Mouse (Mus musculus) layer of hippocampus, postnatal 36 days (tissue): Measurements from ENCODE around the gene Ajm1. TPM values are rescaled to one million over a fixed set of nuclear protein-coding genes. Genes with fewer than 3 reads are reported as not detected.

ENCODE experiments used
- DNase-seq, 2 experiments: peaks; one replicate each; pipeline ENCODE4 v3.0.0; 2022
- total RNA-seq, 2 experiments: library from RNA; stranded (reverse); gene quantifications; 2 replicates each; pipeline ENCODE4 v1.2.3; 2021

The Ajm1 gene
- total RNA-seq, 2 experiments from 2014 or later = 96.4 to 117 TPM

GRCm38 (mm10) chr2:25526510-25527302 lies 54.9 kb downstream of the Ajm1 start:
- DNase-seq = no peak

Other genes starting within 250 kb of the Ajm1 start
- 10 to 100 TPM; 50.6 to 52.3 TPM for gene Man1b1, start 249.4 kb downstream of the Ajm1 start, total RNA-seq
- gene Dpp7, start 225.4 kb downstream of the Ajm1 start, total RNA-seq = 10 to 100 TPM; 26.1 to 38.4 TPM
- 10 to 100 TPM; 10.8 to 13.8 TPM for gene Uap1l1, start 216.1 kb downstream of the Ajm1 start, total RNA-seq
- gene Sapcd2, start 209.4 kb downstream of the Ajm1 start, total RNA-seq = 1 to 10 TPM; 3.7 to 4.6 TPM
- gene Entpd2, start 185.9 kb downstream of the Ajm1 start, total RNA-seq = 10 to 100 TPM; 14.9 to 16.1 TPM
- gene Npdc1, start 182.4 kb downstream of the Ajm1 start, total RNA-seq = 100 to 1,000 TPM; 422 to 431 TPM
- under 1 TPM; 0.87 to 0.94 TPM for gene Fut7, start 158.5 kb downstream of the Ajm1 start, total RNA-seq
- gene Abca2, start 153.1 kb downstream of the Ajm1 start, total RNA-seq = 100 to 1,000 TPM; 147 to 167 TPM
- gene Clic3, start 124.9 kb downstream of the Ajm1 start, total RNA-seq = under 1 TPM in 1 of 2 experiments, not detected in 1; 0.66 TPM
- 10 to 100 TPM; 46.2 to 62.8 TPM for gene Paxx, start 120.7 kb downstream of the Ajm1 start, total RNA-seq
- gene Ptgds, start 111.7 kb downstream of the Ajm1 start, total RNA-seq = 100 to 1,000 TPM; 435 to 800 TPM
- gene Lcn12, start 87.8 kb downstream of the Ajm1 start, total RNA-seq = not detected
- gene Fbxw5, start 81.0 kb downstream of the Ajm1 start, total RNA-seq = 100 to 1,000 TPM; 115 to 116 TPM
- gene C8g, start 80.0 kb downstream of the Ajm1 start, total RNA-seq = 1 to 10 TPM in 1 of 2 experiments, under 1 TPM in 1; 0.88 to 1.5 TPM
- gene Traf2, start 34.8 kb downstream of the Ajm1 start, total RNA-seq = 10 to 100 TPM; 11.9 to 12.6 TPM
- 100 to 1,000 TPM; 200 to 212 TPM for gene Edf1, start 23.9 kb downstream of the Ajm1 start, total RNA-seq
- 1 to 10 TPM; 3.1 to 3.2 TPM for gene Mamdc4, start 6.9 kb downstream of the Ajm1 start, total RNA-seq
- gene Phpt1, start 6.5 kb downstream of the Ajm1 start, total RNA-seq = 10 to 100 TPM; 62.5 to 68.3 TPM
- gene Rabl6, start 26.8 kb upstream of the Ajm1 start, total RNA-seq = 100 to 1,000 TPM; 142 to 155 TPM
- gene Ccdc183, start 35.9 kb upstream of the Ajm1 start, total RNA-seq = not detected
- 10 to 100 TPM; 13.1 to 16.6 TPM for gene Tmem141, start 40.2 kb upstream of the Ajm1 start, total RNA-seq
- gene Fcna, start 46.3 kb upstream of the Ajm1 start, total RNA-seq = under 1 TPM; 0.32 to 0.43 TPM
- gene Lcn8, start 71.4 kb upstream of the Ajm1 start, total RNA-seq = not detected
- gene Lcn5, start 76.2 kb upstream of the Ajm1 start, total RNA-seq = not detected
- gene Lcn6, start 95.0 kb upstream of the Ajm1 start, total RNA-seq = not detected
- not detected for gene Lcn10, start 101.0 kb upstream of the Ajm1 start, total RNA-seq
- not detected for gene Obp2a, start 118.3 kb upstream of the Ajm1 start, total RNA-seq
- gene Bmyc, start 125.0 kb upstream of the Ajm1 start, total RNA-seq = 10 to 100 TPM; 82.1 to 87.9 TPM
- under 1 TPM in 1 of 2 experiments, not detected in 1; 0.85 TPM for gene Obp2b, start 155.3 kb upstream of the Ajm1 start, total RNA-seq
- not detected for gene Lcn3, start 183.8 kb upstream of the Ajm1 start, total RNA-seq
- not detected for gene Lcn11, start 195.3 kb upstream of the Ajm1 start, total RNA-seq
- gene Gm13539, start 200.5 kb upstream of the Ajm1 start, total RNA-seq = not detected
- gene Glt6d1, start 234.1 kb upstream of the Ajm1 start, total RNA-seq = not detected
- not detected for gene Lcn9, start 241.4 kb upstream of the Ajm1 start, total RNA-seq